Mouse (Mus musculus): ENCODE measurements around the gene Tmem132e. TPM values are rescaled to one million over a fixed set of nuclear protein-coding genes. Genes with fewer than 3 reads are reported as not detected.

Tmem132e gene
- polyA plus RNA-seq (2021; fragmentation: Nextera tagmentation), result 1.9 and 2.3 TPM in 2 replicates
- long read RNA-seq, experiment 1, partial matches to known transcripts, result 7 of 8 reads
- long read RNA-seq, experiment 1, other reads (novel, unspliced or antisense), result 1 of 8 reads
- long read RNA-seq, experiment 2, partial matches to known transcripts, result 8 of 14 reads
- long read RNA-seq, experiment 2, other reads (novel, unspliced or antisense), result 6 of 14 reads

DNA sequence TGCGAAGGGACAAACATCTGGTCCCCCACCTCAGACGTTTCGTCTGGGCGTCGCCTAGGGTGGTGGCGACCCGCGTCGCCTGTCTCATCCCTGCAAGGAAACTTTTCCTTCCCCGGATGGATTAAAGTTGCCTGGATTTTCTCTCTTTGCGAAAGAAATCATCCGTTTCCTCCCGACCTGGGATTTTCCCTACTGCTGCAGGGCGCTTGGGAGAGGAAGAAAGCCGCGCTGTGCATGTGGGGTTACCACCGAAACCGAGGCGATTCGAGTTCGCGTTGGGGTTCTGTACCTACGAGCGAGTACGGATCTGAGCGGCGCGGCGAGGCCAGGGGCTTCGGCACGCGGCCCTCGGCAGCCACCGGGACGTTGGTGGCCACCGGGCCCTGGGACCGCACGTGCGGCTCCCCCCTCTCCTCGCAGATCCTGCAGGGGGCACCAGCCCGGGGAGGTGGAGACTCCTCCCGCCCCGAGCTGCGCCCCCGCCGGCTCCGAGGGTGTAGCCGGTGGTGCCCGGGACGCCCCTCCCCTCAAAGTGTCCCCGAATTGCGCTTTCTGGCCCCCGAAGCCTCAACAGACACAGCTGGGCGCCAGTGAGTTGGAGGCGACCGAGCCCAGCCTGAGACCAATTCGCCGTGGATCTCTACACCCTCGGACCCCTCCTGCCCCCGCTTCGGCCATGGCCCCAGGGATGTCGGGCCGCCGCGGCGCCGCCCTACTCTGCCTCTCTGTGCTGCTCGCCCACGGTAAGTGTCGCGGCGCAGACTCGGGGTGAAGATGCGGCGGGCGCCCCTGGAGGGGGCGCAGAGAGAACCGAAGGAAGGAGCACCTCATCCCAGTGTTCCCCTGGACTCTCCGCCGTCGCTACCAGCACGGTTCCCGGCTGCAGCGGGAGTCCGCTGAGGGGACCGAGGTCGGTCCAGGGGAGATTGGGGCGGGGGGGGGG is at the start of gene Tmem132e:
TSS of gene Tmem132e (plus strand) at position 530 of the 943 bp plus-strand sequence.

Other genes starting within 250 kb of the Tmem132e start
- not detected in 2 replicates for gene Ccl1, start 83.2 kb upstream of the Tmem132e start, polyA plus RNA-seq (2021; fragmentation: Nextera tagmentation)